Mouse (Mus musculus) erythroblast, embryonic 14.5 days (primary cell): ENCODE results near the gene A230072I06Rik.

ENCODE experiments used
- GATA1 ChIP-seq: IDR thresholded peaks from 2 replicates; pipeline ENCODE4 v1.6.1; 2012; ENCODE audit warnings: low read length, inconsistent platforms, mixed read lengths
- TAL1 ChIP-seq: IDR thresholded peaks from 3 replicates; pipeline ENCODE4 v1.6.1; 2012; ENCODE audit warnings: low read length, inconsistent platforms, mixed read lengths

DNA sequence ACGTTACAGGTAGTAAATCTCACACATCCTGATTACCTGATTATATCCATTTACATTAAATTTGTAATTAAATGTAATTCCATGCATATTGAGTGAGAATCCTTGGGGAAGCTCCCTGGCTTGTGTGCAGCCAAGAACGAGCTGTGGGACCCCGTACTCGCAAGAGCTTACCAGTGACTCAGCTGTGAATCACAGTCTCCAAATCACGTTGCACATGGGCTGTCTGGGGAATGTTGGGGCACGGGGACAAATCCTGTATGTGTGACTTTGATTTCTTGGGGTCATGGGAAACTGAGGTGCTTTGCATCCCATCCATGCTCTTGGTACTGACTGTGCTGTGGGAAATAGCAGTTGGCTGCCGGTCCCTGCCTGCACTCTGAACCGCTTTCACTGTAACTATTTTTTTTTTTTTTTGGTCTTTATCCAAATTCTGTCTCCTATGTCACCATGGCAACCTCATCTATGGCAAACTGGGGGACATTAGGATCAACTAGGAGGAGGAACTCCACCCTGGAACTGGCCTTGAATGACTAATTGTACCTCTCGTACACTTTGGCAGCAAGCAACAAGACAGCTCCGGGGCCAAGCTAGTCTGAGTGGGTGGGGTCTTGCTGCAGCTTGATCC is 19.8 kb downstream of the A230072I06Rik start:
- TF ChIP-seq GATA1 (no peak), TAL1 (no peak)
